In the genomic region with DNA sequence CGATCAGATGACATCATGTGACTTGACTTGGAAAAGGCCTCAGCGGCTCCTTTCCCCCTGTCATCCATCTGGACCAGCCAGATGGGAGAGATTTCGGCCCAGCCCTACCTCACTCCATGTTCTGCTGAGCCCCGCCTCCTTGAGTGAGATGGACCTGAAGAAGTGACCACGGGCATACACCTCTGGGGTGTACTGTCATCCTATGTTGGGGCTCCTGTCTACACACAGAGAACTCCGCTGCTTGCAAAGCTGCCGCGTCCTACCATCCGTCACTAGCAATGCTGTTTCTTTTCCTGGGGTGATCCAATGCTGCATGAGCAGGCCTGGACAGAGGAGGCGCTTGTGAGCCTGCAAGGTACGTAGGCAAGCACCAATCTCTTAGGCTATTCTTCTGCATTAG, we compare ENCODE assay signal across 10 mouse cellular contexts. TPM values are rescaled to one million over a fixed set of nuclear protein-coding genes. Genes with fewer than 3 reads are reported as not detected.
DNase-seq lines count a peak whose midpoint lies in the region; ATAC-seq and TF ChIP-seq lines count a peak whose summit lies in the region.
"Had no signal": no experiment of that assay in that cellular context is flagged by ENCODE, and none has a peak within 500 bp of the region (broad histone marks: within the 10 kb centered on the region; RNA-seq: fewer than 3 reads in every experiment).

No protein-coding gene starts in this region.

- TF ChIP-seq POLR2A in bone marrow, adult 2 months (IDR thresholded peaks at IDR 0.05; ENCODE audit: borderline replicate concordance, control insufficient read depth, low read depth, low read length), result no peak

- no peaks in the 10 kb centered on the region for H3K36me3 ChIP-seq in kidney, embryonic 14.5 days (ENCODE audit: control insufficient read depth, insufficient read depth, low read length)
- no peaks in the 10 kb centered on the region for H3K36me3 ChIP-seq in forebrain, embryonic 10.5 days (replicated peaks)
- no peaks in the 10 kb centered on the region for H3K36me3 ChIP-seq in neural tube, embryonic 14.5 days (ENCODE audit: control insufficient read depth, insufficient read depth, low read length)
- H3K36me3 ChIP-seq: neural tube, embryonic 13.5 days had no signal

- WGBS in kidney, embryonic 14.5 days, result 55% methylated on average over 11 of the region's 11 CpGs
- WGBS in bone marrow, adult 2 months, result 68% methylated on average over 11 of the region's 11 CpGs
- 49% methylated on average over 11 of the region's 11 CpGs for WGBS in forebrain, embryonic 10.5 days
- WGBS in neural tube, embryonic 14.5 days, result 58% methylated on average over 11 of the region's 11 CpGs

- no peak overlapping the region for H3K9ac ChIP-seq in kidney, embryonic 14.5 days (ENCODE audit: low read depth, low read length)
- H3K9ac ChIP-seq in neural tube, embryonic 14.5 days (replicated peaks; ENCODE audit: low read depth, low read length), result no peak overlapping the region
- H3K9ac ChIP-seq: neural tube, embryonic 13.5 days had no signal

- no peaks in the 10 kb centered on the region for H3K9me3 ChIP-seq in kidney, embryonic 14.5 days (ENCODE audit: control insufficient read depth, low read length)
- no peaks in the 10 kb centered on the region for H3K9me3 ChIP-seq in forebrain, embryonic 10.5 days
- no peaks in the 10 kb centered on the region for H3K9me3 ChIP-seq in neural tube, embryonic 14.5 days (ENCODE audit: control insufficient read depth, low read length)
- H3K9me3 ChIP-seq: neural tube, embryonic 13.5 days had no signal

- DNase-seq in kidney, postnatal 14 days, result no peak
- DNase-seq in forebrain, embryonic 10.5 days (ENCODE audit: extremely low spot score, low spot score), result peak; percentile 26
- peak; percentile 26 for DNase-seq in layer of hippocampus, adult 9-10 months (ENCODE audit: low spot score)
- DNase-seq in urinary bladder, postnatal 25 days (ENCODE audit: low spot score), result no peak
- no peak for DNase-seq in adrenal gland, postnatal 25 days

- H3K27ac ChIP-seq in kidney, embryonic 14.5 days (ENCODE audit: low read depth, low read length), result no peak overlapping the region
- no peak overlapping the region for H3K27ac ChIP-seq in bone marrow, adult 2 months (ENCODE audit: control insufficient read depth, insufficient read depth, low read depth, low read length, poor library complexity)
- no peak overlapping the region for H3K27ac ChIP-seq in forebrain, embryonic 10.5 days
- H3K27ac ChIP-seq in neural tube, embryonic 14.5 days (ENCODE audit: low read depth, low read length), result no peak overlapping the region
- H3K27ac ChIP-seq: neural tube, embryonic 13.5 days had no signal

- 0 out of 2 replicates have a peak, but pooled peaks have one; percentile 30 for ATAC-seq in kidney, embryonic 14.5 days (ENCODE audit: low FRiP score, low TSS enrichment)
- ATAC-seq in neural tube, embryonic 14.5 days (ENCODE audit: low read depth), result peak; percentile 38; the same call in 1 of the 2 replicates

- H3K4me1 ChIP-seq in kidney, embryonic 14.5 days (ENCODE audit: control insufficient read depth, insufficient read depth, low read length), result no peaks in the 10 kb centered on the region
- H3K4me1 ChIP-seq in bone marrow, adult 2 months (ENCODE audit: control insufficient read depth, insufficient read depth, low read length), result no peaks in the 10 kb centered on the region
- peaks cover 14% of the 10 kb centered on the region for H3K4me1 ChIP-seq in forebrain, embryonic 10.5 days
- no peaks in the 10 kb centered on the region for H3K4me1 ChIP-seq in neural tube, embryonic 14.5 days (ENCODE audit: control insufficient read depth, insufficient read depth, low read length)

- 0 out of 2 replicates have a peak, but pooled peaks have one; percentile 29 for TF ChIP-seq CTCF in bone marrow, adult 2 months (IDR thresholded peaks at IDR 0.05; ENCODE audit: control insufficient read depth, insufficient read depth, low read length)

- no peak overlapping the region for H3K4me3 ChIP-seq in kidney, embryonic 14.5 days (ENCODE audit: low read length)
- H3K4me3 ChIP-seq in bone marrow, adult 2 months (replicated peaks; ENCODE audit: control insufficient read depth, low read depth, low read length), result no peak overlapping the region
- H3K4me3 ChIP-seq in forebrain, embryonic 10.5 days, result no peak overlapping the region
- no peak overlapping the region for H3K4me3 ChIP-seq in neural tube, embryonic 14.5 days (ENCODE audit: low read depth, low read length)
- H3K4me3 ChIP-seq: neural tube, embryonic 13.5 days had no signal

- no peak overlapping the region for H3K4me2 ChIP-seq in kidney, embryonic 14.5 days (replicated peaks; ENCODE audit: low read depth, low read length)
- no peak overlapping the region for H3K4me2 ChIP-seq in neural tube, embryonic 14.5 days (ENCODE audit: low read depth, low read length)
- H3K4me2 ChIP-seq: neural tube, embryonic 13.5 days had no signal

- H3K27me3 ChIP-seq in kidney, embryonic 14.5 days (ENCODE audit: control insufficient read depth, insufficient read depth, low read length), result no peaks in the 10 kb centered on the region
- H3K27me3 ChIP-seq in forebrain, embryonic 10.5 days (ENCODE audit: poor library complexity, severe bottlenecking), result no peaks in the 10 kb centered on the region
- H3K27me3 ChIP-seq in neural tube, embryonic 14.5 days (ENCODE audit: control insufficient read depth, insufficient read depth, low read length), result no peaks in the 10 kb centered on the region
- H3K27me3 ChIP-seq: neural tube, embryonic 13.5 days had no signal

RNA-seq across cellular contexts. Expression of gene Gm45521, which starts 3.5 kb away (rescaled TPM):
- polyA plus RNA-seq in kidney, embryonic 14.5 days (2014; fragmentation: Nextera tagmentation; extraction: Ambion mirVana), result not detected in 2 replicates
- polyA plus RNA-seq in bone marrow, adult 2 months (2011; ENCODE audit: insufficient read depth, insufficient read length, low replicate concordance, missing spikeins), result not detected in 2 replicates
- 0.22 and 0.32 TPM in 2 replicates for polyA plus RNA-seq in forebrain, embryonic 10.5 days (2016; fragmentation: Nextera tagmentation; extraction: Ambion mirVana)
- not detected in 2 replicates for polyA plus RNA-seq in neural tube, embryonic 14.5 days (2014; fragmentation: Nextera tagmentation; extraction: Ambion mirVana)
- not detected in 2 replicates for total RNA-seq in adrenal gland, postnatal 25 days (2021)
- polyA plus RNA-seq: heart, embryonic 14.5 days had no signal

RNA-seq across cellular contexts. Expression of gene Dnase1l3, which starts 33.8 kb away (rescaled TPM):
- 0.14 and 0.31 TPM in 2 replicates for polyA plus RNA-seq in kidney, embryonic 14.5 days (2014; fragmentation: Nextera tagmentation; extraction: Ambion mirVana)
- 0.88 and 1.6 TPM in 2 replicates for polyA plus RNA-seq in bone marrow, adult 2 months (2011; ENCODE audit: insufficient read depth, insufficient read length, low replicate concordance, missing spikeins)
- polyA plus RNA-seq in forebrain, embryonic 10.5 days (2016; fragmentation: Nextera tagmentation; extraction: Ambion mirVana), result not detected in 2 replicates
- polyA plus RNA-seq in neural tube, embryonic 14.5 days (2014; fragmentation: Nextera tagmentation; extraction: Ambion mirVana), result 0.06 and 0.11 TPM in 2 replicates
- total RNA-seq in adrenal gland, postnatal 25 days (2021), result 0.33 and 0.39 TPM in 2 replicates

RNA-seq across cellular contexts. Expression of gene Abhd6, which starts 42.1 kb away (rescaled TPM):
- polyA plus RNA-seq in kidney, embryonic 14.5 days (2014; fragmentation: Nextera tagmentation; extraction: Ambion mirVana), result 25.4 and 25.7 TPM in 2 replicates
- 3.6 TPM in 1 of 2 replicates, not detected in the other for polyA plus RNA-seq in bone marrow, adult 2 months (2011; ENCODE audit: insufficient read depth, insufficient read length, low replicate concordance, missing spikeins)
- 18.6 and 20.2 TPM in 2 replicates for polyA plus RNA-seq in forebrain, embryonic 10.5 days (2016; fragmentation: Nextera tagmentation; extraction: Ambion mirVana)
- polyA plus RNA-seq in neural tube, embryonic 14.5 days (2014; fragmentation: Nextera tagmentation; extraction: Ambion mirVana), result 32.4 and 35.3 TPM in 2 replicates
- 90.3 and 96.4 TPM in 2 replicates for total RNA-seq in adrenal gland, postnatal 25 days (2021)

Comparison
In these comparisons a context has a peak if more than half of its experiments do, and no peak if none do; other contexts are left out.
1. DNase-seq: peak in forebrain, embryonic 10.5 days (single experiment) and layer of hippocampus, adult 9-10 months (single experiment); none in kidney, postnatal 14 days (single experiment), urinary bladder, postnatal 25 days (single experiment) and adrenal gland, postnatal 25 days (single experiment).